Mouse (Mus musculus): ENCODE results near the gene Sgo1.

DNA sequence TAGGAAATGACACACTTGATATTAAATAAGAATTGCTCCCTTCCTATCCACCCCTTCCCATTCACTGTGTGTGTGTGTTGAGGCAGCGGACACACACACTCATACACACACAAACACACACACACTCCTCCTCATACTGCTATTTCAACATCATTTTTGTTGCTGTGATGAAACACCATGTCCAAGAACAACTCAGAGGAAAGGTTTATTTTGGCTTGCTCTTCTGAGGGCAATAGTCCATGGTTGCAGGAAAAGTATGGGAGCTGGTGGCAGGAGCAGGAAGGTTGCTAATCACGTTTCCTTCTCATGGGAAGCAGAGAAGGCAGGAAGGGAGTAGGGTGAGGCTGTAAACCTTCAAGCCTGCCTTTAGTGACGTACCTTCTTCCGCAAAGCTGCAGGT lies 45.8 kb downstream of the Sgo1 start:
- TF ChIP-seq CTCF (conservative IDR thresholded peaks at IDR 0.05; ENCODE audit: insufficient read depth, insufficient read length, low read depth, low read length) (no peak), POLR2A (IDR thresholded peaks at IDR 0.05; ENCODE audit: low read depth, low read length) (no peak)

Data from kidney, adult 2 months (tissue).